Mouse (Mus musculus): ENCODE data around the gene Btbd11. TPM values are rescaled to one million over a fixed set of nuclear protein-coding genes. Genes with fewer than 3 reads are reported as not detected.

The Btbd11 gene
- polyA plus RNA-seq, 1 experiment, result 1.8 TPM

DNA sequence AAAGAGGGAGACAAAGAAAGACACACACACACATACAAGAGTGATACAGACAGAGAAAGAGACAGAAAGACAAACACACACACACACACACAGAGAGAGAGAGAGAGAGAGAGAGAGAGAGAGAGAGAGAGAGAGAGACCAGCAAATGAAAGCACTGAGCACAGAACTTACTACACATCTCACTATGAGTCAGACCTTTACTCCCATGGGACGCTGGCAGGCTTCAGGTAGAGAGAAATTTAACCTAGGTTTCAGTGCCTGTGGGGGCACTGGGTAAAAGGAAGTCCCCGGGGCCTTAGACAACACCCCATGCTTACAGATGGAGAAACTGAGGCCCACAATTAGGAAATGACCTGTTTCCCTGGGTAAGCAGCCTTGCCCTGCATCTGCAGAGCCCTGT lies 61.3 kb downstream of the Btbd11 start:
- TF ChIP-seq POLR2A (IDR thresholded peaks at IDR 0.05; ENCODE audit: low read depth, low read length) (no peak), CTCF (IDR thresholded peaks at IDR 0.05; ENCODE audit: extremely low read depth, insufficient read length, insufficient replicate concordance, low read depth, low read length) (no peak)
- Histone ChIP-seq H3K27ac (ENCODE audit: insufficient read depth, low read depth, low read length) (no peak overlapping the region), H3K4me1 (ENCODE audit: control insufficient read depth, insufficient read depth, insufficient read length, low read length) (no peaks in the 10 kb centered on the region), H3K4me3 (ENCODE audit: low read depth, low read length) (no peak overlapping the region), H3K36me3 (ENCODE audit: control insufficient read depth, insufficient read depth, low read length) (no peaks in the 10 kb centered on the region), H3K27me3 (ENCODE audit: control insufficient read depth, insufficient read depth, low read length) (no peaks in the 10 kb centered on the region)
- WGBS, result 68% methylated on average over 2 of the region's 2 CpGs

- H3K27ac ChIP-seq (ENCODE audit: insufficient read depth, low read depth, low read length), result no peak overlapping the region
- no peak overlapping the region for H3K4me3 ChIP-seq (ENCODE audit: low read depth, low read length)
- H3K36me3 ChIP-seq (ENCODE audit: control insufficient read depth, insufficient read depth, low read length), result no peaks in the 10 kb centered on the region
- H3K4me1 ChIP-seq (ENCODE audit: control insufficient read depth, insufficient read depth, insufficient read length, low read length), result no peaks in the 10 kb centered on the region
- 19% methylated on average over 8 of the region's 8 CpGs for WGBS
- TF ChIP-seq POLR2A (IDR thresholded peaks at IDR 0.05; ENCODE audit: low read depth, low read length) (no peak), CTCF (IDR thresholded peaks at IDR 0.05; ENCODE audit: extremely low read depth, insufficient read length, insufficient replicate concordance, low read depth, low read length) (no peak)
- H3K27me3 ChIP-seq (ENCODE audit: control insufficient read depth, insufficient read depth, low read length), result no peaks in the 10 kb centered on the region
These were observed 65.2 kb downstream of the Btbd11 start for GRCm38 (mm10) chr10:85451629-85452368.

GRCm38 (mm10) chr10:85453221-85453775 lies 66.7 kb downstream of the Btbd11 start:
- no peaks in the 10 kb centered on the region for H3K27me3 ChIP-seq (ENCODE audit: control insufficient read depth, insufficient read depth, low read length)
- no peaks in the 10 kb centered on the region for H3K36me3 ChIP-seq (ENCODE audit: control insufficient read depth, insufficient read depth, low read length)
- 90% methylated on average over 2 of the region's 2 CpGs for WGBS
- H3K4me3 ChIP-seq (ENCODE audit: low read depth, low read length), result no peak overlapping the region
- no peak for TF ChIP-seq POLR2A (IDR thresholded peaks at IDR 0.05; ENCODE audit: low read depth, low read length)
- H3K4me1 ChIP-seq (ENCODE audit: control insufficient read depth, insufficient read depth, insufficient read length, low read length), result no peaks in the 10 kb centered on the region
- no peak overlapping the region for H3K27ac ChIP-seq (ENCODE audit: insufficient read depth, low read depth, low read length)

- WGBS, result 45% methylated on average over 4 of the region's 4 CpGs
- no peak for TF ChIP-seq POLR2A (IDR thresholded peaks at IDR 0.05; ENCODE audit: low read depth, low read length)
- TF ChIP-seq CTCF (IDR thresholded peaks at IDR 0.05; ENCODE audit: extremely low read depth, insufficient read length, insufficient replicate concordance, low read depth, low read length), result no peak
- Histone ChIP-seq H3K4me1 (ENCODE audit: control insufficient read depth, insufficient read depth, insufficient read length, low read length) (peaks cover 2% of the 10 kb centered on the region; the same call in 1 of the 2 replicates), H3K4me3 (ENCODE audit: low read depth, low read length) (no peak overlapping the region), H3K36me3 (ENCODE audit: control insufficient read depth, insufficient read depth, low read length) (no peaks in the 10 kb centered on the region), H3K27ac (ENCODE audit: insufficient read depth, low read depth, low read length) (no peak overlapping the region), H3K27me3 (ENCODE audit: control insufficient read depth, insufficient read depth, low read length) (no peaks in the 10 kb centered on the region)
These were observed 69.4 kb downstream of the Btbd11 start for GRCm38 (mm10) chr10:85455985-85456384.

GRCm38 (mm10) chr10:85458744-85459344 lies 72.2 kb downstream of the Btbd11 start:
- TF ChIP-seq CTCF (IDR thresholded peaks at IDR 0.05; ENCODE audit: extremely low read depth, insufficient read length, insufficient replicate concordance, low read depth, low read length) (no peak), POLR2A (IDR thresholded peaks at IDR 0.05; ENCODE audit: low read depth, low read length) (no peak)
- H3K36me3 ChIP-seq (ENCODE audit: control insufficient read depth, insufficient read depth, low read length), result no peaks in the 10 kb centered on the region
- WGBS, result 45% methylated on average over 17 of the region's 17 CpGs
- H3K27ac ChIP-seq (ENCODE audit: insufficient read depth, low read depth, low read length), result no peak overlapping the region
- H3K27me3 ChIP-seq (ENCODE audit: control insufficient read depth, insufficient read depth, low read length), result no peaks in the 10 kb centered on the region
- H3K4me3 ChIP-seq (ENCODE audit: low read depth, low read length), result no peak overlapping the region
- peaks cover 2% of the 10 kb centered on the region; the same call in 1 of the 2 replicates for H3K4me1 ChIP-seq (ENCODE audit: control insufficient read depth, insufficient read depth, insufficient read length, low read length)

DNA sequence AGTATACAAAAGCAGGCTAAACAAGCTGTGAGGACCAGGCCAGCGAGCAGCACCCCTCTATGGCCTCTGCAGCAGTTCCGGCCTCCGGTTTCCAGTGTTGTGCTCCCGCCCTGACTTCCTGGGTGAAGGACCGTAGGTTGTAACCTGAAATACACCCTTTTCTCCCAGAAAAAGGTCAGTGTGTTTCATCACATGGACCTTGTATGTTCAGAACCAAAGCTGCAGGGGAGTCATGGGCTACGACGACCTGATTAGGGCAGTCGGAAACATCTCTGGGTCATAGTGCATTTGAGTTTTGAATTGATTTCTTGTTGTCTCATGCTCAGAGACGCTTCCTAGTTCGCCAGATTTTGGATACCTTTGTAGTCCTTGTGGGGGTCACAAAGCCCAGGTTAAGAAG lies 74.1 kb downstream of the Btbd11 start:
- Histone ChIP-seq H3K4me3 (ENCODE audit: low read depth, low read length) (no peak overlapping the region), H3K4me1 (ENCODE audit: control insufficient read depth, insufficient read depth, insufficient read length, low read length) (peaks cover 2% of the 10 kb centered on the region; the same call in 1 of the 2 replicates), H3K27ac (ENCODE audit: insufficient read depth, low read depth, low read length) (no peak overlapping the region), H3K36me3 (ENCODE audit: control insufficient read depth, insufficient read depth, low read length) (no peaks in the 10 kb centered on the region), H3K27me3 (ENCODE audit: control insufficient read depth, insufficient read depth, low read length) (no peaks in the 10 kb centered on the region)
- WGBS, result 86% methylated on average over 10 of the region's 10 CpGs
- no peak for TF ChIP-seq CTCF (IDR thresholded peaks at IDR 0.05; ENCODE audit: extremely low read depth, insufficient read length, insufficient replicate concordance, low read depth, low read length)
- no peak for TF ChIP-seq POLR2A (IDR thresholded peaks at IDR 0.05; ENCODE audit: low read depth, low read length)

GRCm38 (mm10) chr10:85464152-85464551 lies 77.5 kb downstream of the Btbd11 start:
- WGBS, result 68% methylated on average over 6 of the region's 6 CpGs

More at GRCm38 (mm10) chr10:85464152-85464551, 77.5 kb downstream of the Btbd11 start:
- Histone ChIP-seq H3K36me3 (ENCODE audit: control insufficient read depth, insufficient read depth, low read length) (no peaks in the 10 kb centered on the region), H3K27me3 (ENCODE audit: control insufficient read depth, insufficient read depth, low read length) (no peaks in the 10 kb centered on the region), H3K4me1 (ENCODE audit: control insufficient read depth, insufficient read depth, insufficient read length, low read length) (no peaks in the 10 kb centered on the region), H3K27ac (ENCODE audit: insufficient read depth, low read depth, low read length) (no peak overlapping the region), H3K4me3 (ENCODE audit: low read depth, low read length) (no peak overlapping the region)
- TF ChIP-seq CTCF (IDR thresholded peaks at IDR 0.05; ENCODE audit: extremely low read depth, insufficient read length, insufficient replicate concordance, low read depth, low read length) (no peak), POLR2A (IDR thresholded peaks at IDR 0.05; ENCODE audit: low read depth, low read length) (no peak)

Measured in small intestine, adult 2 months (tissue).